Mouse (Mus musculus) hindbrain, embryonic 11.5 days (tissue): Measurements from ENCODE around the gene Oxa1l. TPM values are rescaled to one million over a fixed set of nuclear protein-coding genes. Genes with fewer than 3 reads are reported as not detected.

Source experiments
- ATAC-seq: fragments of 200-750 bp; cut with Nextera tagmentation; 2 replicates; pipeline ENCODE4 v1.8.0; 2017; ENCODE audit warnings: mild to moderate bottlenecking, moderate TSS enrichment, moderate library complexity; ENCODE audit not compliant: low FRiP score
- DNase-seq: peaks from one replicate; pipeline ENCODE4 v3.0.0-alpha.2; 2015; ENCODE audit warnings: low spot score
- H3K27ac ChIP-seq: fragments of 300-500 bp; sonication (generic); 2 replicates; pipeline ENCODE4 v1.5.1; 2014; ENCODE audit warnings: mild to moderate bottlenecking, low read depth, low read length
- H3K27me3 ChIP-seq: fragments of 300-500 bp; sonication (generic); 2 replicates; pipeline ENCODE4 v1.6.1; 2014; ENCODE audit warnings: mild to moderate bottlenecking, low read length, moderate library complexity, mixed read lengths; ENCODE audit not compliant: control insufficient read depth, insufficient read depth
- H3K36me3 ChIP-seq: fragments of 300-500 bp; sonication (generic); 2 replicates; pipeline ENCODE4 v1.6.1; 2014; ENCODE audit warnings: mild to moderate bottlenecking, low read length, moderate library complexity, mixed read lengths; ENCODE audit not compliant: control insufficient read depth, insufficient read depth
- H3K4me1 ChIP-seq: fragments of 300-500 bp; sonication (generic); replicated peaks from 2 replicates; pipeline ENCODE4 v1.6.1; 2014; ENCODE audit warnings: low read length, mixed read lengths; ENCODE audit not compliant: control insufficient read depth, insufficient read depth
- H3K4me2 ChIP-seq: fragments of 300-500 bp; sonication (generic); replicated peaks from 2 replicates; pipeline ENCODE4 v1.6.1; 2014; ENCODE audit warnings: mild to moderate bottlenecking, low read depth, low read length
- H3K4me3 ChIP-seq: fragments of 300-500 bp; sonication (generic); 2 replicates; pipeline ENCODE4 v1.5.1; 2014; ENCODE audit warnings: low read depth, low read length
- H3K9ac ChIP-seq: fragments of 300-500 bp; sonication (generic); 2 replicates; pipeline ENCODE4 v1.6.1; 2014; ENCODE audit warnings: low read depth, low read length
- H3K9me3 ChIP-seq: fragments of 300-500 bp; sonication (generic); 2 replicates; pipeline ENCODE4 v1.6.1; 2016; ENCODE audit warnings: low read length; ENCODE audit not compliant: control insufficient read depth
- WGBS: fragments of 180-500 bp; shearing (Covaris S2); extraction: QIAGEN DNeasy Blood & Tissue Kit; methylation state at CpG from one replicate; pipeline ENCODE4 v1.1.7; 2014; 5-methylcytosine and 5-hydroxymethylcytosine counted together
- polyA plus RNA-seq: library from polyadenylated mRNA; unstranded; fragments of >200 nt; fragmentation: Nextera tagmentation; extraction: Ambion mirVana; gene quantifications from 2 replicates; pipeline ENCODE4 v1.2.1, GENCODE M21; 2014

The Oxa1l gene
- polyA plus RNA-seq, 1 experiment from 2014 or later = 46.7 TPM

GRCm38 (mm10) chr14:54409980-54410810 lies 49.6 kb downstream of the Oxa1l start:
- ATAC-seq = no peak
- Histone ChIP-seq H3K36me3 (no peaks in the 10 kb centered on the region), H3K27me3 (peaks cover 12% of the 10 kb centered on the region), H3K4me1 (no peaks in the 10 kb centered on the region), H3K9me3 (no peaks in the 10 kb centered on the region), H3K4me2 (no peak overlapping the region), H3K4me3 (no peak overlapping the region), H3K9ac (peak overlapping the region; percentile 31; the same call in 1 of the 2 replicates), H3K27ac (peak overlapping the region; percentile 24)
- peak; percentile 24 for DNase-seq
- WGBS = 36% methylated on average over 17 of the region's 17 CpGs

GRCm38 (mm10) chr14:54412000-54412576 lies 51.5 kb downstream of the Oxa1l start:
- Histone ChIP-seq H3K4me1 (no peaks in the 10 kb centered on the region), H3K36me3 (no peaks in the 10 kb centered on the region), H3K4me3 (no peak overlapping the region), H3K27me3 (peaks cover 16% of the 10 kb centered on the region), H3K9me3 (no peaks in the 10 kb centered on the region), H3K9ac (no peak overlapping the region), H3K27ac (no peak overlapping the region), H3K4me2 (no peak overlapping the region)
- DNase-seq (no peak), ATAC-seq (no peak)
- 41% methylated on average over 9 of the region's 9 CpGs for WGBS

- no peaks in the 10 kb centered on the region for H3K36me3 ChIP-seq
- H3K27me3 ChIP-seq = peaks cover 16% of the 10 kb centered on the region
- no peak overlapping the region for H3K4me2 ChIP-seq
- H3K27ac ChIP-seq = no peak overlapping the region
- DNase-seq (peak; percentile 75), ATAC-seq (no peak)
- 43% methylated on average over 2 of the region's 2 CpGs for WGBS
- no peaks in the 10 kb centered on the region for H3K9me3 ChIP-seq
- no peak overlapping the region for H3K4me3 ChIP-seq
- no peak overlapping the region for H3K9ac ChIP-seq
- H3K4me1 ChIP-seq = no peaks in the 10 kb centered on the region
These were observed 52.1 kb downstream of the Oxa1l start for GRCm38 (mm10) chr14:54412629-54413170.

- no peak overlapping the region for H3K27ac ChIP-seq
- 0 out of 2 replicates have a peak overlapping the region, but pooled peaks have one; percentile 4 for H3K4me3 ChIP-seq
- peaks cover 16% of the 10 kb centered on the region for H3K27me3 ChIP-seq
- no peaks in the 10 kb centered on the region for H3K4me1 ChIP-seq
- no peak overlapping the region for H3K9ac ChIP-seq
- ATAC-seq (no peak), DNase-seq (peak; percentile 22)
- no peaks in the 10 kb centered on the region for H3K36me3 ChIP-seq
- 0 out of 2 replicates have a peak overlapping the region, but pooled peaks have one; percentile 11 for H3K4me2 ChIP-seq
- no peaks in the 10 kb centered on the region for H3K9me3 ChIP-seq
- 8% methylated on average over 18 of the region's 18 CpGs for WGBS
These were observed 53.5 kb downstream of the Oxa1l start for GRCm38 (mm10) chr14:54413877-54414700.

GRCm38 (mm10) chr14:54415241-54416020 lies 54.8 kb downstream of the Oxa1l start:
- Histone ChIP-seq H3K36me3 (no peaks in the 10 kb centered on the region), H3K27me3 (peaks cover 16% of the 10 kb centered on the region), H3K4me2 (no peak overlapping the region), H3K27ac (no peak overlapping the region), H3K4me3 (no peak overlapping the region), H3K4me1 (no peaks in the 10 kb centered on the region), H3K9me3 (no peaks in the 10 kb centered on the region), H3K9ac (no peak overlapping the region)
- 9% methylated on average over 13 of the region's 13 CpGs for WGBS
- DNase-seq (peak; percentile 25), ATAC-seq (no peak)

- no peak overlapping the region for H3K9ac ChIP-seq
- WGBS = 27% methylated on average over 5 of the region's 5 CpGs
- H3K9me3 ChIP-seq = no peaks in the 10 kb centered on the region
- no peak overlapping the region for H3K27ac ChIP-seq
- peak; percentile 16 for DNase-seq
- peaks cover 16% of the 10 kb centered on the region for H3K27me3 ChIP-seq
- no peaks in the 10 kb centered on the region for H3K36me3 ChIP-seq
- no peak for ATAC-seq
- no peak overlapping the region for H3K4me3 ChIP-seq
- no peaks in the 10 kb centered on the region for H3K4me1 ChIP-seq
- no peak overlapping the region for H3K4me2 ChIP-seq
These were observed 55.7 kb downstream of the Oxa1l start for GRCm38 (mm10) chr14:54416229-54416775.

GRCm38 (mm10) chr14:54416830-54417229 lies 56.2 kb downstream of the Oxa1l start:
- peaks cover 16% of the 10 kb centered on the region for H3K27me3 ChIP-seq
- no peak for ATAC-seq

More at GRCm38 (mm10) chr14:54416830-54417229, 56.2 kb downstream of the Oxa1l start:
- no peak for DNase-seq
- WGBS = 58% methylated on average over 4 of the region's 4 CpGs
- Histone ChIP-seq H3K4me3 (no peak overlapping the region), H3K4me1 (no peaks in the 10 kb centered on the region), H3K9me3 (no peaks in the 10 kb centered on the region), H3K36me3 (no peaks in the 10 kb centered on the region), H3K27ac (no peak overlapping the region), H3K4me2 (no peak overlapping the region), H3K9ac (no peak overlapping the region)
